Mouse (Mus musculus) large intestine, adult 2 months (tissue): Measurements from ENCODE around the gene Ptges3. TPM values are rescaled to one million over a fixed set of nuclear protein-coding genes. Genes with fewer than 3 reads are reported as not detected.
"Not testable (repeated sequence)": the region's sequence is repeated elsewhere in the genome, so short reads cannot be mapped to it uniquely, and the experiment has no call there.

Source experiments
- DNase-seq: peaks from one replicate; pipeline ENCODE4 v3.0.0-alpha.2; 2012; ENCODE audit warnings: low read depth, low spot score
- WGBS: fragments of 180-500 bp; shearing (Covaris S2); methylation state at CpG from one replicate; pipeline ENCODE4 v1.1.7; 2018; 5-methylcytosine and 5-hydroxymethylcytosine counted together
- polyA plus RNA-seq: library from polyadenylated mRNA; depleted of rRNA; stranded (reverse); fragments of >200 nt; gene quantifications from 2 replicates; pipeline ENCODE4 v1.2.3, GENCODE M21; 2012

Ptges3 gene
- polyA plus RNA-seq, 1 experiment, result 23.0 TPM

- 91% methylated on average over 8 of the region's 8 CpGs for WGBS
- no peak for DNase-seq
Observed at GRCm38 (mm10) chr10:128053001-128053400, 5.8 kb upstream of the Ptges3 start.

- DNase-seq, result no peak
- under 1% methylated on average over 18 of the region's 18 CpGs for WGBS
Observed at GRCm38 (mm10) chr10:128058184-128058583, 570 bp upstream of the Ptges3 start.

GRCm38 (mm10) chr10:128059207-128059981, 640 bp downstream of the Ptges3 start:
- DNase-seq, result no peak
- under 1% methylated on average over 61 of the region's 62 CpGs for WGBS

GRCm38 (mm10) chr10:128061109-128061508, 2.4 kb downstream of the Ptges3 start:
- WGBS, result 56% methylated on average over 5 of the region's 5 CpGs
- DNase-seq, result no peak

GRCm38 (mm10) chr10:128062221-128062989, 3.7 kb downstream of the Ptges3 start:
- no peak for DNase-seq
- WGBS, result 85% methylated on average over 6 of the region's 6 CpGs

GRCm38 (mm10) chr10:128066072-128066471, 7.3 kb downstream of the Ptges3 start:
- no peak for DNase-seq
- WGBS, result 63% methylated on average over 5 of the region's 5 CpGs

- WGBS, result 89% methylated on average over 4 of the region's 4 CpGs
- no peak for DNase-seq
Observed at GRCm38 (mm10) chr10:128069201-128069600, 10.4 kb downstream of the Ptges3 start.

GRCm38 (mm10) chr10:128070432-128070831, 11.7 kb downstream of the Ptges3 start:
- DNase-seq, result not testable (repeated sequence)
- 60% methylated on average over 2 of the region's 2 CpGs for WGBS

GRCm38 (mm10) chr10:128078269-128078668, 19.5 kb downstream of the Ptges3 start:
- WGBS, result 80% methylated on average over 5 of the region's 5 CpGs
- not testable (repeated sequence) for DNase-seq

GRCm38 (mm10) chr10:128080496-128080895, 21.7 kb downstream of the Ptges3 start:
- WGBS, result 57% methylated on average over 1 of the region's 1 CpGs
- DNase-seq, result no peak

GRCm38 (mm10) chr10:128081807-128082476, 23.2 kb downstream of the Ptges3 start:
- no peak for DNase-seq
- WGBS, result 29% methylated on average over 6 of the region's 6 CpGs

GRCm38 (mm10) chr10:128082477-128082808, 23.7 kb downstream of the Ptges3 start:
- DNase-seq, result no peak
- 4% methylated on average over 9 of the region's 9 CpGs for WGBS

GRCm38 (mm10) chr10:128082880-128083421, 24.2 kb downstream of the Ptges3 start, which contains the start of gene Atp5b:
Gene Atp5b, plus strand, starts transcription at chr10:128083273.
- peak; percentile 98 for DNase-seq
- WGBS, result under 1% methylated on average over 34 of the region's 34 CpGs

GRCm38 (mm10) chr10:128083688-128084087, 24.9 kb downstream of the Ptges3 start:
- no peak for DNase-seq
- 0% methylated on average over 22 of the region's 22 CpGs for WGBS

- no peak for DNase-seq
- 0% methylated on average over 3 of the region's 3 CpGs for WGBS
Observed at GRCm38 (mm10) chr10:128084160-128084559, 25.4 kb downstream of the Ptges3 start.

GRCm38 (mm10) chr10:128086391-128086790, 27.6 kb downstream of the Ptges3 start:
- 59% methylated on average over 6 of the region's 6 CpGs for WGBS
- no peak for DNase-seq

- 57% methylated on average over 2 of the region's 2 CpGs for WGBS
- DNase-seq, result not testable (repeated sequence)
Observed at GRCm38 (mm10) chr10:128087216-128087615, 28.5 kb downstream of the Ptges3 start.

- WGBS, result 53% methylated on average over 5 of the region's 5 CpGs
- no peak for DNase-seq
Observed at GRCm38 (mm10) chr10:128088181-128088580, 29.4 kb downstream of the Ptges3 start.

- WGBS, result 45% methylated on average over 5 of the region's 5 CpGs
- DNase-seq, result no peak
Observed at GRCm38 (mm10) chr10:128089842-128090241, 31.1 kb downstream of the Ptges3 start.
